Comparison of ENCODE assay signal across 11 mouse cellular contexts in the genomic region with DNA sequence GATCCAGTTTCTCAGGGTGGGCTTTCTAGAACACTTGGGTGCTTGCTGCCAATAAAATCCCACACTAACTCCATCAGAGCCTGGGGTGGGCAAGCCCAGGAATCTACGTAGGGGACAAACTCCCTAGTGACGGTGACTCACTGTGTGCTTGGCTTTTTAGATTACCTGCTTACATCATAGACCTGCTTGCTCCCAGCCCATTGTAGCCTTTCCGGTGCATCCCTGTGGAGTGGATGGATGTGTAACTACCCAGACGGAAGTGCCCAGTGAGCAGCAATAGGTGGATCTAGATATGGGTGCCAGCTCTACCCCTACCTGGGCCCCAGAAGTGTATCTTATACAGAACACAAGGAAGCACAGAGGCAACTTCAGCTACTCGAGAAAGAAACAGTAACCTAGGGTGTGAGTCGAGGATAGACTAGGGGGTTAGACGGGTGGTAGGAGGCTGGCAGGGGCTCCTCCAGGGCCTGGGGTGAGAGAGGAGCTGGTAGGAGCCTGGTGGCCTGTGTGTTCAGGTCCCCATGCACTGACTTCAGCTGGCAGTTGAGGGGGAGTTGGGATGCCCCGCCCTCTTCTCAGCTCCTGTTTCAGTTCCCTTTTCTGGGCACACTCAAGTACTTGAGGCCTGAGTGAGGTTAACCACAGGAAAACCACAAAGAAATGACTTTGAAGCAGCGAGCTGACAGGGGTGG.
DNase-seq lines count a peak whose midpoint lies in the region; ATAC-seq and TF ChIP-seq lines count a peak whose summit lies in the region.
"Had no signal": no experiment of that assay in that cellular context is flagged by ENCODE, and none has a peak within 500 bp of the region (broad histone marks: within the 10 kb centered on the region; RNA-seq: fewer than 3 reads in every experiment).

No protein-coding gene starts in this region.

- no peak overlapping the region for H3ac ChIP-seq in C2C12 (ENCODE audit: control insufficient read depth, insufficient read length, low read depth)

- H3K27me3 ChIP-seq in heart, embryonic 10.5 days (ENCODE audit: insufficient read depth, poor library complexity, severe bottlenecking): no peaks in the 10 kb centered on the region
- no peaks in the 10 kb centered on the region for H3K27me3 ChIP-seq in C2C12 (ENCODE audit: control insufficient read depth, insufficient read depth, insufficient read length)
- no peaks in the 10 kb centered on the region for H3K27me3 ChIP-seq in limb, embryonic 15.5 days
- H3K27me3 ChIP-seq: forebrain, embryonic 15.5 days; hindbrain, embryonic 15.5 days; neural tube, embryonic 12.5 days had no signal

- H3K4me2 ChIP-seq in limb, embryonic 15.5 days: no peak overlapping the region
- H3K4me2 ChIP-seq: forebrain, embryonic 15.5 days; hindbrain, embryonic 15.5 days; neural tube, embryonic 12.5 days had no signal

- H3K36me3 ChIP-seq in heart, embryonic 10.5 days: no peaks in the 10 kb centered on the region
- no peaks in the 10 kb centered on the region for H3K36me3 ChIP-seq in C2C12 (ENCODE audit: control insufficient read depth, insufficient read depth)
- no peaks in the 10 kb centered on the region for H3K36me3 ChIP-seq in limb, embryonic 15.5 days
- H3K36me3 ChIP-seq: forebrain, embryonic 15.5 days; hindbrain, embryonic 15.5 days; neural tube, embryonic 12.5 days had no signal

- H3K27ac ChIP-seq in heart, embryonic 10.5 days: 0 out of 2 replicates have a peak overlapping the region, but pooled peaks have one; percentile 44
- no peak overlapping the region for H3K27ac ChIP-seq in limb, embryonic 15.5 days
- H3K27ac ChIP-seq: forebrain, embryonic 15.5 days; hindbrain, embryonic 15.5 days; neural tube, embryonic 12.5 days had no signal

- no peak overlapping the region for H3K4me3 ChIP-seq in heart, embryonic 10.5 days
- no peak overlapping the region for H3K4me3 ChIP-seq in C2C12 (ENCODE audit: insufficient read depth, poor library complexity, severe bottlenecking)
- no peak overlapping the region for H3K4me3 ChIP-seq in limb, embryonic 15.5 days
- H3K4me3 ChIP-seq: forebrain, embryonic 15.5 days; hindbrain, embryonic 15.5 days; neural tube, embryonic 12.5 days had no signal

- no peak for DNase-seq in heart, embryonic 10.5 days (ENCODE audit: low spot score)
- no peak for DNase-seq in heart, postnatal 25 days (ENCODE audit: low spot score)
- DNase-seq in spleen, adult 12 weeks (ENCODE audit: low spot score): peak; percentile 30
- no peak for DNase-seq in frontal cortex, postnatal 10 days (ENCODE audit: low spot score in 2 of 2)
- DNase-seq in urinary bladder, postnatal 25 days (ENCODE audit: low spot score): no peak
- DNase-seq in ovary, postnatal 36 days (ENCODE audit: low spot score): no peak

- H3K79me3 ChIP-seq in C2C12 (ENCODE audit: low read depth): no peaks in the 10 kb centered on the region

- no peak overlapping the region for H3K9ac ChIP-seq in limb, embryonic 15.5 days
- H3K9ac ChIP-seq: forebrain, embryonic 15.5 days; hindbrain, embryonic 15.5 days; neural tube, embryonic 12.5 days had no signal

- WGBS in heart, embryonic 10.5 days: 74% methylated on average over 9 of the region's 9 CpGs
- 75% methylated on average over 9 of the region's 9 CpGs for WGBS in limb, embryonic 15.5 days

- no peaks in the 10 kb centered on the region for H3K79me2 ChIP-seq in C2C12 (ENCODE audit: control insufficient read depth, insufficient read depth)

- ATAC-seq in limb, embryonic 15.5 days (ENCODE audit: insufficient number of reproducible peaks, low FRiP score, low TSS enrichment, low read depth): 0 out of 2 replicates have a peak, but pooled peaks have one; percentile 19
- ATAC-seq: forebrain, embryonic 15.5 days had no signal

- TF ChIP-seq CTCF in C2C12 (IDR thresholded peaks at IDR 0.05; ENCODE audit: control insufficient read depth, insufficient read depth, insufficient read length): no peak

- H3K4me1 ChIP-seq in heart, embryonic 10.5 days: 0 out of 2 replicates have a peak, but pooled peaks cover 10% of the 10 kb centered on the region
- H3K4me1 ChIP-seq in limb, embryonic 15.5 days: peaks cover 12% of the 10 kb centered on the region
- H3K4me1 ChIP-seq: hindbrain, embryonic 15.5 days; neural tube, embryonic 12.5 days had no signal

- intact Hi-C loops in heart, postnatal 25 days (cut with DNase I): no loop called here

- no peaks in the 10 kb centered on the region for H3K9me3 ChIP-seq in heart, embryonic 10.5 days
- H3K9me3 ChIP-seq in limb, embryonic 15.5 days: no peaks in the 10 kb centered on the region
- H3K9me3 ChIP-seq: forebrain, embryonic 15.5 days; hindbrain, embryonic 15.5 days; neural tube, embryonic 12.5 days had no signal

TF ChIP-seq in C2C12, 6 proteins besides CTCF, POLR2A, EP300 and RAD21:
- no peak for TF ChIP-seq CEBPB (IDR thresholded peaks at IDR 0.05; ENCODE audit: low read depth)
- TF ChIP-seq MAX (IDR thresholded peaks at IDR 0.05): peak; percentile 21
TF ChIP-seq in C2C12: peak in this region for 1.
